Mouse (Mus musculus) megakaryocyte, embryonic 14.5 days (primary cell): Measurements from ENCODE around the gene Rnf128. TPM values are rescaled to one million over a fixed set of nuclear protein-coding genes. Genes with fewer than 3 reads are reported as not detected.
A peak's percentile ranks its signal among the peaks of the same experiment; 100 is the strongest.

Experiments
- H3K27me3 ChIP-seq: replicated peaks from 2 replicates; pipeline ENCODE3; 2012; ENCODE audit warnings: inconsistent platforms
- H3K36me3 ChIP-seq: replicated peaks from 2 replicates; pipeline ENCODE3; 2012; ENCODE audit warnings: low read length, inconsistent platforms, mixed read lengths
- H3K4me1 ChIP-seq: 2 replicates; pipeline ENCODE4 v1.6.1; 2012; ENCODE audit warnings: inconsistent platforms
- H3K4me3 ChIP-seq: replicated peaks from 2 replicates; pipeline ENCODE3; 2012; ENCODE audit warnings: moderate library complexity, mild to moderate bottlenecking, inconsistent platforms
- H3K9me3 ChIP-seq: 2 replicates; pipeline ENCODE4 v1.6.1; 2012; ENCODE audit warnings: inconsistent platforms
- FLI1 ChIP-seq: IDR thresholded peaks from 2 replicates; pipeline ENCODE4 v1.6.1; 2012; ENCODE audit warnings: low read length, inconsistent platforms, mixed read lengths
- GATA1 ChIP-seq: IDR thresholded peaks from 3 replicates; pipeline ENCODE4 v1.6.1; 2012; ENCODE audit warnings: mixed read lengths, low read length, inconsistent platforms, borderline replicate concordance
- polyA plus RNA-seq: library from polyadenylated mRNA; stranded (reverse); fragments of >175 nt; gene quantifications from 2 replicates; pipeline ENCODE4 v1.2.3, GENCODE M21; 2012; ENCODE audit warnings: low replicate concordance; ENCODE audit not compliant: insufficient read depth

Rnf128 gene
- polyA plus RNA-seq, 1 experiment, result 2.5 TPM

DNA sequence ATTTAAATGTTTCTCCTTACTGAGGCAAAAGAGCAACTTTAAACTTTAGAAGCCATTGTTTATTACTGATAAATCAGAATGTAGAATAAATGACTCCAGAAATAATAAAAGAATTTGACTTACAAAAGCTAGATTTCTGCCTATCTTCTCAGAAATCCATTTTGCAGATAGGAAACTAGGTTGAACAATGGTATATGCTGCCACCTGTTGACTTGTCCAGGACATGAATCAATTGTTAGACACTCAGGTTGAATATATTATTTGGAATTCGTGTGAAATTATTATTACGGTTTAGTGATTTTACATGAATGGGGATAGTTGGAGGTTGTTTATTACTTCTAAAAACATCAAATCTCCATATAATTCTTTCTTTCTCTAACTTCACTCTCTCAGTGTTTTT, 102.7 kb downstream of the Rnf128 start:
- Histone ChIP-seq H3K9me3 (no peaks in the 10 kb centered on the region), H3K4me3 (no peak overlapping the region), H3K36me3 (no peaks in the 10 kb centered on the region), H3K27me3 (no peaks in the 10 kb centered on the region), H3K4me1 (no peaks in the 10 kb centered on the region)
- TF ChIP-seq GATA1 (no peak), FLI1 (no peak)

DNA sequence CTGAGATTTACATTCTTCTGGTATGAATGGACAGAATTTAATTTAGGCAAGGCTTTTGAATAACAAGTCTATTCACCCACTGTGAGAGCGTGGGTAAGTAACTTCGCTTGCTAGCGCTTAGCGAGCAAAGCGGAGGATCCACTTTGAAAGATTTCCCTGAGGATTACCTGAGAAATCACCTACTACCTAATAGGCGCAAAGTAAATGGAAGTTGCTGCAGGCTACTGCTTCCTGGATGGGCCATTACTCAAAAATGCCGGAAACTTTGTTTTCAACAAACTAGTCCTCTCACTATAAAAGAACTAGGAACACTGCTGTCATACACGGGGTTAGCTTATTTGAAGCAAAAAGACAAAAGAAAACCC, 121.3 kb downstream of the Rnf128 start:
- Histone ChIP-seq H3K36me3 (no peaks in the 10 kb centered on the region), H3K9me3 (peaks cover 9% of the 10 kb centered on the region; the same call in 1 of the 2 replicates), H3K27me3 (peaks cover 6% of the 10 kb centered on the region), H3K4me3 (peak overlapping the region; percentile 98), H3K4me1 (peaks cover 4% of the 10 kb centered on the region; the same call in 1 of the 2 replicates)
- TF ChIP-seq GATA1 (no peak), FLI1 (no peak)

DNA sequence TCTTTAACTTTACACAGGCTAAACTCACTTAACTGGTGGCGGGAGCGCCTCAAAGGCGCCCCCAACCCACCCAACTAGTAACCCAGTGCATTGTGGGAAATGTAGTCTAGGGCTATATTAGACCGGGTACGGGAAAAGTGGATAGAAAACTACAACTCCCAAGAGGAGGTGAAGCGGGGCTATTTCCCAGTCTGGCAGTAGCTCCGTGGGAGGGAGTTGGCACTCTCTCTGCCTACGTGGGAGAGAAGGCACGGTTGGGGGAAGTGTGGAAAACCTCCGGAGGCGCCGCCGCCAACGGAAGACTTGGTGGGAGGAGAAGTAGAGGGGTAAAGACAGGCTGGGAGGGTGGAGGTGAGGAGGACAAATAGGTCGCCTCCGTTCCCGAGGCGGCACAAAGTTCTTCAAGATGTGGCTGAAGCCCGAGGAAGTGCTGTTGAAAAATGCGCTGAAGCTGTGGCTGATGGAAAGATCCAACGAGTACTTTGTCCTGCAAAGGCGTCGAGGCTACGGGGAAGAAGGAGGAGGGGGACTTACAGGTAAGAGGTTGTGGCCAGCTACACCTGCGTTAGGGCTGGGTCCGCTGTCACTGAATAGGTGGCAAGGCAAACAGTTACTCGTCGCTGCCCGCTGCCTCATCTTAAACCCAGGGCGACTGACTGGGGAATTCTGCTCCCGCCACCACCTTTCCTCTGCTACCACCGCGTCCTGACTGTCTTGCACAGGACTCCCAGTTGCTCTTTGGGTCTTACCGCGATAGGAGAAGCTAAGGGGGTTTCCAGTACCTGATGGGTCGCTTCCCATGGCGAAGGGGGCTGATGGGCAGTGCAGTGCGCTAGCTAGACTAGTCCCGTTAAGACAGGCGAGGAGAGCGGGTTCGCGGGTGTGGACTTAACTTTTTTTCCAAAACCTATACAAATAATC, 121.9 kb downstream of the Rnf128 start, which contains the start of gene Tbc1d8b:
TSS of gene Tbc1d8b (plus strand) at position 222 of the 921 bp plus-strand sequence.
- TF ChIP-seq GATA1, result no peak
- TF ChIP-seq FLI1, result no peak
- Histone ChIP-seq H3K27me3 (peaks cover 6% of the 10 kb centered on the region), H3K9me3 (peaks cover 9% of the 10 kb centered on the region; the same call in 1 of the 2 replicates), H3K36me3 (no peaks in the 10 kb centered on the region), H3K4me3 (peak within 1 kb of the TSS; percentile 98), H3K4me1 (peaks cover 4% of the 10 kb centered on the region; the same call in 1 of the 2 replicates)

DNA sequence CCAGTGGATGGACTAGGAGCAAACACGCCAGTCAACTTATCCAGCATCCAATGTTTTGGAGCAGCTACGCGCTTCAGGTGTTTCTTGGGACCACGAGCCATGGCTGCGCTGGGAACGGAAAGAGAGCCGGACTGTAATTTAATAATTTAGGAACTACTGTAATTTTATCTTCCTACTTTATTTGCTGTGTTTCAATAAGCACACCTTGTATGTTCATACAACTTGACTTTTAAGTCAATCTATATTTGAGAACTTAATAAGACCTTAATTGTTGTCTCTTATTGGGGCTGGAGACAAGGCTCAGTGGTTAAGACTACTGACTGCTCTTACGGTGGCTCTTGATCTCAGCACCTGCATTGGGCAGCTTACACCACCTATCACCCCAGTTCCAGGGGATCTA, 151.3 kb downstream of the Rnf128 start, which contains the start of gene Gm15013:
TSS of gene Gm15013 (minus strand) at position 101 of the 400 bp plus-strand sequence.
- H3K9me3 ChIP-seq, result no peaks in the 10 kb centered on the region
- H3K36me3 ChIP-seq, result peaks cover 6% of the 10 kb centered on the region
- H3K4me1 ChIP-seq, result no peaks in the 10 kb centered on the region
- H3K27me3 ChIP-seq, result no peaks in the 10 kb centered on the region
- H3K4me3 ChIP-seq, result no peak within 1 kb of the TSS
- TF ChIP-seq GATA1 (no peak), FLI1 (no peak)

DNA sequence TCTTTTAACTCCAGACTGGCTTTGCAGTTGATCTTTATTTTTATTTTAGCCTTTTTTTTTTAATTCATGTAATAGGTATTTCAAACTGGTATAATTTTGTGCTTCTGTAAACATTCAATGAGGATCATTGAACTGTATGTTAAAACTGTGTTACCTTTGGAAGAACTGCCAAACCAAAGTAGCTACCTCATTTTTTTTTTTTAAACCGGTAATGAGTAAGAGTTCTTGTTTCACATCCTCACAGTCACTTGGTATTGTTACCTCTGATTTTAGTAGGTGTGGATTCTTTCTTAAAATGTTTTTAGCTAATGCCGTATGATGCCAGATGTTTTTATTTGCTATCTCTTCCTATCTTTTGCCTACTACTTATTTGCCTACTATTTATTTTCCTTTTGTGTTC, 159.2 kb downstream of the Rnf128 start:
- peaks cover 32% of the 10 kb centered on the region for H3K36me3 ChIP-seq
- H3K4me1 ChIP-seq, result no peaks in the 10 kb centered on the region
- no peak overlapping the region for H3K4me3 ChIP-seq
- no peaks in the 10 kb centered on the region for H3K9me3 ChIP-seq
- no peak for TF ChIP-seq GATA1
- no peak for TF ChIP-seq FLI1
- no peaks in the 10 kb centered on the region for H3K27me3 ChIP-seq

Other genes with a start within 250 kb of the Rnf128 start
- not detected in 2 replicates for gene Trap1a, start 229.6 kb upstream of the Rnf128 start, polyA plus RNA-seq
- gene D330045A20Rik, start 82.9 kb upstream of the Rnf128 start, polyA plus RNA-seq, result not detected in 2 replicates
- gene Tbc1d8b, start 121.7 kb downstream of the Rnf128 start, polyA plus RNA-seq, result 0.09 TPM in 1 of 2 replicates, not detected in the other
- gene Gm15013, start 151.2 kb downstream of the Rnf128 start, polyA plus RNA-seq, result not detected in 2 replicates
- gene Ripply1, start 219.0 kb downstream of the Rnf128 start, polyA plus RNA-seq, result not detected in 2 replicates
- not detected in 2 replicates for gene Cldn2, start 237.5 kb downstream of the Rnf128 start, polyA plus RNA-seq